Mouse (Mus musculus) heart, adult 11 months (tissue): ENCODE measurements around the gene Capn1.

Source experiments
- DNase-seq: peaks from one replicate; pipeline ENCODE4 v3.0.0; 2022

Gene Capn1

DNA sequence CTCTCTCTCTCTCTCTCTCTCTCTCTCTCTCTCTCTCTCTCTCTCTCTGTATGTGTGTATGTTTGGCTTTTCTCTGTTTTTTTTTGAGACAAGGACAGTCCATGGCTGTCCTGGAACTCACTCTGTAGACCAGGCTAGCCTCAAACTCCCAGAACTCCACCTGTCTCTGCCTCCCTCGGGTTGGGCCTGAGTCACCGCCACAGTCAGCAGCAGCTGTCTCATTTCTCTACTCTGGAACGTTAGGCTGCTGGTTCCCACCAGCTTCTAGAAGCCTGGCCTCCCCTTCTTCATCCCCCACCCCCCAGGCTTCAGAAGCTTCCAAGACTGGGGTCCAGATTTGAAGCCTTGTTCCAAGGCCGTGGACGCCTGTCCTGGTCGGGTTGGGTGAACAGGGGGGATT is 26.1 kb downstream of the Capn1 start:
- no peak for DNase-seq

- DNase-seq: peak; percentile 95
Observed at GRCm38 (mm10) chr19:5988815-5989452, 26.8 kb downstream of the Capn1 start.

DNA sequence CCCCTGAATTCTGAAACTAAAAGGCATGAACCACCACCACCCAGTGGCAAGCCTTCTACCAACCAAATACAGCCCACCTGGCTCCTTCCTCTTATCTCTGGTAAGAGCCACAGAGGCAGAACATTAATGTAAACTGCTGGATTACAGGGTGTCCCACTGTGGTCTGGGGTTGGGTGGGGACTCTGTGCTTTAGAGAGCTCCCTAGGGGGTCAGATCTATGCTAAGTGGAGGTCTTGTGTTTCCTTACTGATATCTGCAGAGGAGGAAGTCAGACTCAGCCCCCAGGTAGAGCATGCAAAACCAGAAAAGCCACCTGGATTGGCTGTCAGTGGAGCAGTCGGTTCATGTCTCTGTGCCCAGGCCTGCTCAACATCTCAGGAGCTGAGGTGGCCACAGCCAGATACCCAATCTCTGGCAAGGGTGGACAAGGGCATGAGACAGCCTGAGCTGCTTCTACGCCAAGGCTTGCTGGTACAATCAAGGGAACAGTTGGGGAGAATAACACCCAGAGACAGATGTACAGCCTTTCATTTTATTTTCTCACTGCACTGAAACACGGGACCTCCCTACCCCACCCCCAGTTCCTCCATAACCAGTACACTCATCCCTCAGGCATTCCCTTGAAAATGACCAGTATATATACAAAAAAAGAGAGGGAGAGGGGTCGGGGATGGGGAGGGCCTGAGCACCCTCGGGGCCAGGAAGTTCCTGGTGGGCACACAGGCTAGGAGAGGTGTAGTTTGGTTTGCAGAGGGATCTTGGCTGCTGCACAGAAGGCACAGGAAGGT is 27.5 kb downstream of the Capn1 start:
- no peak for DNase-seq

- no peak for DNase-seq
Observed at GRCm38 (mm10) chr19:5986043-5986442, 29.7 kb downstream of the Capn1 start, which contains the start of gene Slc22a20. TSS of gene Slc22a20 (minus strand) at chr19:5986143.

- DNase-seq: no peak
Observed at GRCm38 (mm10) chr19:5980477-5980876, 35.2 kb downstream of the Capn1 start.

GRCm38 (mm10) chr19:5977717-5978116 is 38.0 kb downstream of the Capn1 start:
- DNase-seq: peak; percentile 94

DNA sequence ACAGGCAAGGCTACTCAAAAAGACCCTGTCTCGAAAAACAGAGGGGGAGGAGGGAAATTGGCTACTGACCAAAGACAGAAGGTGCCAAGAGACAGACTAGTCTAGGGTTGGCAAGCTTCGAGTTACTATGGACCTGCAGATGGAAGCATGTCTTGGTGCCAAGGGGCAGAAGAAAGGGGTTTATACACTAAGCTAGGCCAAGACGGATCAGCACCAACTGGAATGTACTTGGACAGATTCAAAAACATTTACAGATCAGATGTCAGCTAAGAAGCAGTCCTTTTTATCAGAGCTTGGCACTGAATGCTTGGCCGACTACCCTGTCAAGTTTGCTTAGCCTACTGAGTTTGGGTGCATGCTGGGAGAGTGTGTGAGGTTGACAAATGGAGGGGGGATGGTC is 40.0 kb downstream of the Capn1 start:
- DNase-seq: no peak

GRCm38 (mm10) chr19:5975112-5975511 is 40.6 kb downstream of the Capn1 start:
- DNase-seq: no peak

- DNase-seq: no peak
Observed at GRCm38 (mm10) chr19:5967664-5968063, 48.0 kb downstream of the Capn1 start.

DNA sequence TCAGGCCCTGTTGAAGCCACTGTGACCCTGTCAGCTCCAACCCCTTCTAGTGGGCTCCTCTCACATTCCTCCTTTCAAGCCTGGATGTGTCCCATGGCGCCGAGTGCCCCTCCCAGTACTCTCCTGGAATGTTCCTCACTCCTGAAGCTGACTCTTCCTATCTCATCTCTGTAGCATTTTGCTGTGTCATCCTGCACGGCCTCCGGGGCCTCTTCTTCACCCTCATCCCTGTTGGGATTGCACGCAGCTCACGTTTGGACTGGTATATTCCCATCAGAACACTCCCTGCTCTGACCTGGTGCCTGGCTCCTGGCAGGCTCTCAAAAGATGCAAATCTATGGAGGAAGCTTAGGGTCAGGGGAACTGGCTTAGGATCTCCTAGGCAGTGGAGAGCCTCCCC is 48.9 kb downstream of the Capn1 start:
- DNase-seq: peak; percentile 85

GRCm38 (mm10) chr19:5965910-5966309 is 49.8 kb downstream of the Capn1 start:
- no peak for DNase-seq

DNA sequence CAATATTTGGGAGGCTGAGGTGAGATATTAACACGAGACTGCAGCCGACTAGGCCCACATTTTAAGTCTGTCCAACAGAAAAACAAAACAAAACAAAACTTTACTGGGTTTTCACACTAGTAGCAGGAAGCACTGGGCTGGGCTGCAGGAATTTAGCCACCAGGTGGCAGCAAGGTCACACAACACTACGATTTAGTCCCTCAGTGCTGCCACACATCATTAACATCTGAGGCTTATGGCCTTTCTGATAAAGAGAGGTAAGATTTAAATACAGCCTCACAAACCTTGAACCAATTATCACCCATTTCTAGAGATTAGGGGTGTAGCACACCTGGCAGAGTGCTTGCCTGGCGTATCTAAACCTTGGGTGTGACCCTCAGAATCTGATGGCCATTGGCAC is 50.4 kb downstream of the Capn1 start:
- peak; percentile 92 for DNase-seq

DNA sequence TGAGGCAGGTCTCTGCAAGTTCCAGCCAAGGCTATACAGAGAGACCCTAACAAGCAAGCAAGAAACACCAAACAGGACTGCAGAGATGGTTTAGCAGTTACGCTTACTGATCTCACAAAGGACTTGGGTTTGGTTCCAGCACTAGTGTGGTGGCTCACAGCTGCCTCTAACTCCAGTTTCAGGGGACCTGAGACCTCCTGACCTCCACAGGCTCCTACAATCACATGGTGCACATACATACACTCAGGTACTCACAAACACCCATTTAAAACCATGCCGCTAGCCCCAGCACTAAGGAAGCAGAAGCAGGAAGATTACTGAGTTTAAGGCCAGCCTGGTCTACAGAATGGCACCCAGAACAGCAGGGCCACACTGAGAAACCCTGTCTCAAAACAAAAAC is 50.9 kb downstream of the Capn1 start:
- DNase-seq: peak; percentile 90

- DNase-seq: peak; percentile 99
Observed at GRCm38 (mm10) chr19:5963883-5964562, 51.7 kb downstream of the Capn1 start, which contains the start of gene Pola2. TSS of gene Pola2 (minus strand) at chr19:5964202.

DNA sequence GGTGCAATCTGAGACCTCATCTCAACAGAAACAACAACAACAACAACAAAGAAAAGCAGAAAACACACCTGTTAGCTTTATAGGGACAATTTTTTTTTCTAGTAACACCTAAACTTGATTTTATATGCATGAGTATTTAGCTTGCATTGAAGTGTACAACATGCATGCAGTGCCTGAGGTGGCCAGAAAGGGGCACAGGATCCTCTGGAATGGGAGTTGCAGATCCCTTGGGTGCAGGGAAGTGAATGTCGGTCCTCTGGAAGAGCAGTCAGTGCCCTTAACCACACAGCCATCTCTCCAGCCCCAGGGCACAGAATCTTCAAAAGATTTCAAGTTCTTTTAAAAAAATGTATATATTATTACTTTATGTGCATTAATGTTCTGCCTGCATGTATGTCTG is 53.0 kb downstream of the Capn1 start:
- DNase-seq: no peak

DNA sequence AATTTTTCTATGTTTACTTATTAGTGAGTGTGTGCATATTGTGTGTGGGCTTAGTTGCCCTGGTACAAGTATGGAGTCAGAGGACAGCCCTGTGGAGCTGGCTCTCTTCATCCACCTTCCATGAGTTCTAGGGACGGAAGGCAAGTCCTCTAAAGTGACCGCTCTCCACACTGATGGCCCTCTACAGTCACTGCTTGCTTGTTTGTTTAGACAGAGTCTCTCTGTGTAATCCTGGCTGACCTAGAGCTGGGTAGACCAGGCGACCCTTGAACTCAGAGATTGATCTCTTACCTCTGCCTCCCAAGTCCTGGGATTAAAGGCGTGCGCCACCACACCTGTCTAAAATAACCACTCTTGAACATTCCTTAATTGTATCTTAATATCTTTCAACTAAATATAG is 58.3 kb downstream of the Capn1 start:
- DNase-seq: peak; percentile 89

- DNase-seq: peak; percentile 97
Observed at GRCm38 (mm10) chr19:5956685-5957084, 59.0 kb downstream of the Capn1 start.

DNA sequence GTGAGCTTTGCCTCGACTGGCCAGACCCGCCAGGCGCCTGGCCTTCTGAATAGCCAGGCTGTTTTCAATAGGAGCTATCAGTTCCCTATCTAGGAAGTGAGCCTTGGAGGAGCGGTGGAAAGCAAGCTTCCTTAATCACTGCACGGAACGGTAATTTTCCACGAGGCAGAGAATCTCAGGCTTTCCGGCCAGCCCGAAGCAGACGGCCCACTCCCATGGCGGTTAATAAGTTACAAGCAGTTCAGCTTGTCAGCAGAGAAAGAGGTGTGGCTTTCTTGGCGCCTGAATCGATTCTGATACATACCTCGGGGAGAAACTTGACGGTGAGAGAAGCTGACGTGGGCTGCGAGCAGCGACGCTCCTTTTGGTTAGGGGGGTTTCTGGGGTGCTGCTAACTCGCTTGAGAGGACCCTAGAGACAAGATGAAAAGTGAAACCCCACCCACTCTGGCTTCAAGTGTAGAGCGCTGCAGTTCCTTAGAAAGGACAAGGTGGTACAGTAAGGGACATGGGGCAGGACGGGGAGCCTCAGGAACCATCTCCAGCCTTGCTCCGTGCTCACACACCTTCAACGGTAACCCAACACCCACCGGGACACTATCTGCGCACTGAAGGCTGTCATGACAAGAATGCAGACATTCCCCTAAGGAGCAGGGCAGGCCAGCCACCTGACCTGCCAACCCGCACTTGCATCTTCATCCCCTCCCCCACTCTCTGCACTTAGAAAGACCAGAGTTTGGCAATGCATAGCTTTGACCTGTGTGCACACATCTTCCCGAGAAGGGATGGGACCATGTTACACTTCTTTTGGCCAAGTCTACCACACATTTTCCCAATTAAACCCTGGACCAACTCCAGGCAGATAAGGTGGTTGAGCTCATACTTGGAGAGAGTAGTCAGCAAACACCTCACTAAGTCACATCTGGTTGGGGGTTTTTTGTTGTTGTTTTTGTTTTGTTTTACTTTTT is 59.7 kb downstream of the Capn1 start:
- peak; percentile 98 for DNase-seq

GRCm38 (mm10) chr19:5954936-5955335 is 60.8 kb downstream of the Capn1 start:
- peak; percentile 91 for DNase-seq

GRCm38 (mm10) chr19:5954031-5954710 is 61.5 kb downstream of the Capn1 start:
- DNase-seq: peak; percentile 93

GRCm38 (mm10) chr19:5953201-5953770 is 62.4 kb downstream of the Capn1 start:
- DNase-seq: peak; percentile 93
